Mouse (Mus musculus) thymus, postnatal 4 days (tissue): ENCODE measurements at regions not wholly inside any gene's neighbourhood (a gene's known extent, or its start where the extent isn't known, plus 50 kb on each side); places are given as distances from the start of the nearest gene placed in this dataset.

Source experiments
- DNase-seq: peaks from one replicate; pipeline ENCODE4 v3.0.0; 2021

DNA sequence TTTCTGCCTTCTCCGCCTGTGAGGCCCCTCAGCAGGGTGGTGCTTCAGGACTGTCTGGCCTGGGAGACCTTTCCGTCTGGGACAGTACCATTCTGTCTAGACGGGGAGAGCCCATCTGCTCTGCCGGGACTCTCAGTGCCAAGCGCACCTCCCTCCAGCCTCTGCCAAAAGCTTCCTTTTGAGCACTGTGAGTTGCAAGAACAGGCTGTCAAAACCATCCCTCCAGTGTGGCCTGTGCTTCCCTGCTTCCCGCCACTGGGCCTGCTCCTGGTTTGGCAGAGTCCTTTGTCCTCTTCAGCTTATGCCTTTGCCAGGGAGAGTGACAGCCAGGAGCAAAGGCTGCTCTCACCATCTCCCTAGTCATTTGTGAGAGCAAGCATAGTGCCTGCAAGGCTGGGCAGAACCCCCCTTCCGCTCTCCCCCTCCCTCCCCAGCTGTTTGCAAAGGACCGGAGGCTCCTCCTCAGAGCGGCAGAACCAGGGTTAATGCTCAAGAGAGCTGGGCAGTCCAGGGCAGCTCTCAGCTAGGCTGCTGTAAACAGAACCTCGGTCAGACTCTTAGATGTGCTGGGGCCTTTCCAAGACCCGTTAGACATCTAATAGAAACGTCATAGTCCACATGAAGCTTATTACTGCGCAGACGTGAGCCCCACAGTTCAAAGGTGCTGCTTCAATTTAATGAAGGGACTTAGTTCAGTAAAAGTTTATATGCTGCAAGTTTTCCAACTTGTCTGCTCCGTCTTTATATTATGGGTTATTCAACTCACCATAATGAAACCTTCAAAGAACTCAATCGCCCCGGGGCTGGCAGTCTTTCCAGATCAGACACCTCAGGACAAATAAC, 247.2 kb downstream of the Irs2 start:
- no peak for DNase-seq

DNA sequence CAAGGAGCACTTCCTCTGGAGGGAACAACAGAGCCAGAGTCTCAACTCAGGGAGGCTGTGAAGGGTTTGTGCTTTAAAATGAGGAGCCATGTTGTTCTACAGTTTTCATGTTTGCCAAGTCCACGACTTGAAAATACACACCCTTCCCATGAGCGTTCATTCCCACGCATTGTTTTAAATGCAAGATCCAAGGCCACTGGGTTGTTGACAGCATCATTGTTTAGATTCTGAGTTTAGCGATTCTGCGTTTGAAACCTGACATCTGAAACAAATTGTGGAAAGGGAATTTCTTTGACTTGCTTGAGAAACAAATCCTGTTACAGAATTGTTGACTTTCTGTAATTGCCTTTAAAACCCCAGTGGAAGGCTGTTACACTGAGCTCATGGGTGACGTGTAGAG, 248.0 kb downstream of the Irs2 start:
- no peak for DNase-seq

DNA sequence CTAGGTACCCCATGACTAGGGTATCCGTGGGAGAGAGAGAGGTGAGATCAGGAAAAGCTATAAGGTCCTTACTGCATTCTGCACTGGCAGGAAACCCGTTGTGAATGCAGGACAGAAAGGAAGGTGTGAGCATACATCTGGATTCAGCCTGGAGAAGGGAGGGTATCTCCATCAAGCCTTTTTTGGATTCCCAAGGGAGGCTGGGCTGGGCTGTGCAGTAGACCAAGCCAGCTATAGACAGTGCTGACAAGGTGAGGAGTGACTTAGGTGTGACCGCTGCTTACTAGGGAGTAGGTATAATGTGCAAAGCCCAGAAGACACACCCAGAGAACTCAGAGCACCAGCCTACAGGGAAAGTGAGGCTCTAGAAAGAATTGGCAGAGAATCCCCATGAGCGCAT, 250.1 kb downstream of the Irs2 start:
- DNase-seq, result no peak

DNA sequence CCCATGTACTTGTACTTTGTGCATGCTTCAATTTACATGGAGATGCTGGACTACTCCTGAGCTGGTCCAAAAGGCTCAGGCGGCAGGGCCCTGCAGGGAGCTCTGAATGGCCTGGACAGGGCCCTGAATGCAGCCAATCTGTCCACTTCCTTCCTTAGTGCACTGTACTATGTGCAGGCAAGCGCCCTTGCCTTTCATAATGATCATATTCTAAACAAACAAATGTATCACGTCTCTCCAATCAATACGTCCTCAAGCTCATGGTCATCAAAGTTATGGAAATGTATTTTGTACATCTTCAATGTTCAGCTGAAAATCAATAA, 253.3 kb downstream of the Irs2 start:
- DNase-seq, result no peak

DNA sequence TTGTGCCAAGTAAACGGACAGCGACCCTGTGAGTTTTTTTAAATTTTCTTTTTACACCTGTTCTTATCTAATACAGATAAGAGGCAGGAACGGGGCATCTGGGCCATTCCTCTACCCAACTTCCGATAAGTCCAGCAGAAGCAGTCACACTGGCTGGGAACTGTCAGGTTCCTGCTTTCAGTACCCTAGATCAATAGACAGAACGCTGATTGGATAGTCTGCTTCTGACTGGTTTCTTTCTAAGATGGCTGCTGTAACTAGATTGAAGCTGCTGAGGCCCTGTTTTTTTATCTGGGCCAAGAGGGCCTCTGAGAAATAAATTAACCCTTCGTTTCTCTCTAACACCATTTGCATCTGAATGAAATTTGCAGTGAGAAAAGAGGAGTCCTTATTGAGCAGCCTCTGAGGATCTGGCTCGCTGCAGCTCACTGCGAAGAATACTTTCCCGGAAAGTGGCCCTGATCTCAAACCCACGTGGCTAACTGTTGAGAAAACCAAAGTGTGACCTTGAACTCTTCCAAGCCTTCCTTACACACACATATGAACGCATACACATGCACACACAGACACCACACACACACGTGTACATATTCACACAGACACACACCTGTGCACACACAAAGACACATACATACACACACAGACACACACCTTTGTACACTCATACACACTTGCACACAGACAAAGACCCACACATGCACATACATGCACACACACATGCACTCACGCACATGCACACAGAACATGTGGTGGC, 253.8 kb downstream of the Irs2 start:
- DNase-seq, result no peak

DNA sequence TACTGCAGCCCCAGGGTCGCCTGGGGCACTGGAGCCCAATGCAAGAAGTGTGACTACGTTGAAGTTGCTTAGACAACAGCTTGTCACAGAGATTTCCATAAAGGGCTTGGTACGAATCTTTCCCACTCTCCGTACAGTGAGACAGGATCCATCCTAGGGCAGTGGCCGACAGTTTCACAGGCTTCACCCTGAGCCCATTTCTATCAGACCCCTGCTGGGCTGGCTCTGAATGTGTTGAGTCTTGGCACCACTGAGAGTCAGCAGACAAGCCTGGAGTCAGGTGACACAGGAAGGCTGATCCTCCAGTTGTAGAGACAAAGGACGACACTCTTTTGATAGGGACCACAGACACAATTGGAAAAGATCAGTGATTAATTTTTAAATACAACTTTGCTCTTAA, 255.2 kb downstream of the Irs2 start:
- no peak for DNase-seq

DNA sequence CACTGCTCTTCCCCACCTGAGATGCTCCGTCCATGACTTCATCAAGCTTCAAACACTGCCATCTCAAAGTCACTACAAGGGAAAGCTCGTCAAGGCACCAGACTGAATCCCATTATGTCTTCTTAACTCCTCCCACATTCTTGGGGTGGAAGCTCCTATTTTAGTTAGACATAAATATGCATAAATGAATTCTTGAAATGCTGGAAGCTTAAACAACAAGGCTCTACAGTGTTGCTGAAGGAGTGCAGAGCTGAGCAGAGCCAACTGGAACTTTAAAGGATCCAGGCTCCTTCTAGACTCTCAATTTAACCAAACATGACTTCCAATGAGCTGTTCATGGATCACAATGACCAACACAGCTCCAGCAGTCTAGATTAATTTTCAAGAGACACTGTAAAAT, 261.1 kb downstream of the Irs2 start:
- DNase-seq, result no peak

DNA sequence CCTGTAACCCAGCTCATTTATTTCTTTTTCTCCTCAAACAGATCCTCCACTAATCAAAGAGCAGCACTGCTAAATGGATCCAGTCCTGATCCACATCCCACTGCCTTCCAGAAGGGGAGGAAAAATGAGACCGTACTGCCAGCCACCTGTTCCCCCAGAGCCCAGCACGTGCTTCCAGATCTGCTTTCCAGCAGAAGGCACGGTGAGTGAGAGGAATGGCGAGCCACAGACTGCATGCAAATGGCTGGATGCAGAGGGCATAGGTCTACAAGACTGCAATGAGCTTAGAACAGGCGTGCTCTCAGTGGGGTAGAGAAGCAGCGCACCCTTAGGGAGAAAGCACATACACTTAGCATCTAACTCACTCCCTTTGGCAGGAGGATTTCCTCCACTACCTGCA, 265.0 kb downstream of the Irs2 start:
- no peak for DNase-seq

DNA sequence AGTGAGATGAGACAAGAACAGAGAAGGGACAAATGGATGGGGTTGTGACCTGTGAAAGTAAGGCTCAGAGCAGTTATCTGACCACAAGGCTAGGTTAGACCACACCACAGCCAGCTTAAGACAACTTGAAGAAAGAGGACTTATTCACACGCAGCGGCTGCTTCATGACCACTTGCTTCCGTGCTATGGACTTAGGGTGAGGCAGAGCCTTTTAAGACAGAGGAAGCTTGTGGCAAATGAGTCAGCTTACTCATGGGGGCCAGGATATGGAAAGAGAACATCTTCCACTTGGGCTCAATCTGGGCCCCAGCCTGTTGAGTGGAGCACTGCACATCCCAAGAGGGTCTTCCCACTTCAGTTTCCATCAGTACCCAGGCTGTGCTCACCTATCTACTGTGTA, 267.4 kb downstream of the Irs2 start:
- DNase-seq, result no peak

DNA sequence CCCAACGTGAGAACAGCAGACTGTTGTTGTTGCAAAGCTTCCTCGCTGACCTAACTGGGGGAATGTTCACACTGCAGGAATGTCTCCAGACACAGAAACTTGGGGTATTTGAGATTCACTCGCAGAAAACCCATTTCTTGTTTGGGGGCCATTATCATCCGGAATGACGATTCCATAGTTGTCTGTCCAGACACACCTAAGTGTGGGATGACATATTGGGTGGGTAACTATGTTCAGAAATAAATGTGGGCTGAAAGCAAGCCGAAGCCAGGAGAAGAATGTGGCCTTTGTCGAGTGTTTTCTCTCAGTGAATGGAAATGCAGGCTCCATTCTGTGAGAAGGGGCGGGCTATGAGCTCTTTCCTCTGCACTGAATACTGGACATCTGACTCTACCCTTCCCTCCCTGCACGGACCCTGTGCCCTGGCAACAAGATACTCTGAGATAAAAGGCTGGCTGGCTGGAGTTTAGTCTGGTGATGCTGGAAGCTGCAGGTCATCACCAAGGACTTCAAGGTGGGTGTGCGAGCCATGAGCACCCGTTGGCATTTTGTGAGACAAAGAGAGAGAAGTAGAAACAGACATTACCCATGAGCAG, 269.7 kb downstream of the Irs2 start:
- no peak for DNase-seq

DNA sequence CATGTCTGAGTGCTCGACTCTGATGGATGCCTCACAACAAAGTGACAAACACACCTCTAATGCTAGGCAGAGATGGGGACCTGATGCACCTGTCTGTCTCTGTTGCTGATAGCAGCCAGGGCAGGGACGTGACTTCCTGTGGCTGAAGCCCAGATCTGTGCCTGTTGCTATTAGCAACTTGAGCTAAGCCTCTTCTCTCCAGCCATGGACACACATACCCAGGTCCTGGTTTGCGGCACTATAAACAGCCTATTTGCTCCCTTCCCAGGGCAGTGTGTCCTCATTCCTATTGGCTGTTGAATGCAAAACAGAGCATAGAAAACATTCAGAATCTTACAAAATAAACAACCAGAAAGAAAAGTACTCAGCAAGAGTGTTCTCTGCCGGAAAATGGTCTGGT, 273.5 kb downstream of the Irs2 start:
- DNase-seq, result no peak

DNA sequence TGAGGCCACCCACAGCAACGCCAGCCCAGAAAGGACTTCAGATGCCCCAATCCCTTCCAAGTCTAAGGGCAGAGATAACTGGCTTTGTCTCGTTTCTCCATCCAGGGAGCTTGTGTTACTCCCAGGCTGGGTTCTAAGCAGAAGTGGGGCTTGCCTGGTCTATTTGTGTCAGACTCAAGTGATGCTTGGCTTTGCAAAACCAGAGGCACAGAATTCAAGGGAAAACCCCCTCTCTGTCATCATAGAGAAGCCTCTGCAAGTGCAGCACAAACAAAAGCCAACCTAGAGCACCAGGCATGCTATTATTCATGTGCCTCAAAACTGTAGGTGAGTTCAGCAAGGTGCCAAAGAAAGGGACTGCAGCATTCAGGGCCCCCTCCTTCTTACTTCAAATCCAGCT, 284.9 kb downstream of the Irs2 start:
- no peak for DNase-seq

DNA sequence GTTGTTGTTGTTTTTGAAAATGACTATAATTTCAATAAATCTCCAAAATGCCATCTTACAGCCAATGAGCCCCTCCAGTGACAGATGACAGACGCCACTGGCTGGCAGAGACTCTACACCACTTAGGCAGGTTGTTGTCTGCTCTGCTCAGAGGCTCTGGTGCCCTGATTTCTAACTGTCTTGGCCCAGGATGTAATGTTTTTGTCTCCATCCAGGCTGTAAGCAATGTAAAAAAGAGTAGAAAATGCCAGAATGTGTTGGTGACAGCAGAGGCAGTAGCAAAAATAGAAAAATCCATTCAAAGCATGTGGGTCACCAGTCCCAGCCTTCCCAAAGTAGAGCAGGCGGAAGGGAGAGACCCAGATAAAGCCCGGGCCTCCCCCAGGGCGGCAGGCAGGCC, 285.5 kb downstream of the Irs2 start:
- no peak for DNase-seq

DNA sequence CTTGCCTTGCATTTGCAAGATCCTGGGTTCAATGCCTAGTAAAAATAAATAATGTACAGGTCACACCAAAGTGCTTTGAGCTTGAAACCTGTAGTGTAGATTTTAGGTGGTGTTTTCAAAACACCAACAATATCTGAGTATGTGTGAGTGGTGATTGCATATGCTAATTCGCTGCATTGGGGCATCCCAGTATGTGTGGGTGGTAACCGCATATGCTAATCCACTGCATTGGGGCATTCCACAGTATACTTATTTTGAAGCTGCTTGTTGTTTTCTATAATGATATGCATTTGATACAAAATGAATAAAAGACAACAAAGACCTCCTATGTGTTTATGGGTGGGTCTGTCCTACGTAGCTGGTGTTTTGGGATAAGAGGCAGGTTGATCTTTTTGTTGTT, 285.9 kb downstream of the Irs2 start:
- DNase-seq, result no peak

DNA sequence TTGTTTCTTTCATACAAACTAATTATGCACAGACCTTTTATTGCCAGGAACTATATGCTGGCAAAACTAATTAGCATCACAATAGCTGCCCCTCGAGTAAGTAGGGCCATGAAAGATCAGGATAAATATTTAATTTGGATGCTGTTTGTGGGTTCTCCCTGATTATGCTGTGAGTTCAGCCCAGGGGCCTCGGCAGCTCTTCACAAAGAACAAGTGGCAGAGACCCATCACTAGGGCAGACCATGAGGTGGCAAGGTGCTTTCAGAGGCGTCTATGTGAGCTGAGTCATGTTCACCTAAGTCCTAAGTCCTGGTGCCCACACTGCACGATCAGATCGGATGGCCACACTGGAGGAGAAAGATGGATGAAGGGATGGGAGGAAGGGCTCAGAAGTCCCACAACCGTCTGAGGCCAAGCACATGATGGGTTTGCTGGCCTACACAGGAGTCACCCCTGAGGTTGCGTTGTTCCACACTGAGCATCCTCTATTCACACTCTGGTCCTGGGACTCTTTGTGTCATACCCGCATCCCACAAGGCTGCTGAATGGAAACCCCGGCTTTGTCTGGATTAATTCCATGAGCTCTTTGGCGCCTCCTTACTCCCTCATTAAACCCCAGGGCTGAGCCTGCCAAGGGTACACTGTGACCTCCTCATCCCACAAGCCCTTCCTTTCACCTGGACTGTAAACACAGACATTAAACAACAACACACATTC, 287.0 kb downstream of the Irs2 start:
- DNase-seq, result no peak

DNA sequence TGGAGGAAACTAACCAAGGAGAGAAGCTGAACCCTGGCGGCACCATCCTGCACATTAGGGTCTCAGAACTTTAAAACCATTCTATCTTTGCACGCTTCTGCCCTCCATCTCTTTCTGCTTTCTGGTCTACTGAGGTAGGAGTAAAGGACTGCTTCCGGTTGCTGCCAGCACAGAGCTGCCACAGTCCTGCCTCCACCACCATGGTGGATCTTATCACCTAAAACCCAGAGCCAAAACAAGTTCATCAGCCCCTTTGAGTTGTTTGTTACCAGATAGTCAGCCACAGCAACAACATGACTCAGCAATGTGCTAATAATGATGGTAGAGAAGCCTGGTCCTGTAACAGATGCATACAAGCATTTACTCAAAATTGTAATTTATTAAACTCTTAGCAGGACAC, 287.9 kb downstream of the Irs2 start:
- DNase-seq, result no peak

DNA sequence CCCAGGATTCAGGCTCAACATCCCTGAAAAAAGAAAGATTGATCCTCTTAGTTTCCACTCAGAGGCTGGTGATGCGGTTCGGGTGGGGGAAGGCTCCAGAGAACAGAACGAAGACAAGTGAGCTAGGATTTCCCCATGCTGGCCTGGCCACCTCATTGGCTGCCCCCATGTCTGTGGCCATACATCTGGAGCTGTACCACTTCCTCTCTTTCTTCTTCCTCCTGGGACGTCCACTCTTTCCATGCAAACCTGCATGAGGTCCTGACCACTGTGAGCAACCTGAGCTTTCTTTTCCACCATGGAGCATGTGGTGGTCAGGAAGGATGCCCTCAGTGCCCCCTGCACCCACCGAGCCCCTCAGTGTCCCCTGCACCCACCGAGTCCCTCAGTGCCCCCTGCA, 288.8 kb downstream of the Irs2 start:
- no peak for DNase-seq

DNA sequence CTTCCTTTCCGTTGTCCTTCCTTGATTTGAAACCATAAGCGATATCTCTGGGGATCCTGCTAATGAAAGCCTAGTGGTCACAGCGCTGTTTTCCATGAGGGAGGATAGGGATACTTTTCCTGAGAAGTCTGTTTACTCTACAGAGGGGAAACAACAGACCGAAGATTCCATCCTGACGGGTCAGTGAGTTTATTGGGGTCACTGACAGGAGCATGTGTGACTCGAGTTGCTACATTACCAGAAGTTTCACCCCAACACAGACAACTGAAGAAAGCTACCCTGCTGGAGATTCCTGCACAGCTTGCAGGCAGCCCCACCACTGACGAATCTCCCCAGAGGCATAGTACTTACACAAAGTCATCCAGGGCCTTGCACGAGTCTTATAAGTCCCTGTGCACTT, 291.0 kb downstream of the Irs2 start:
- no peak for DNase-seq

DNA sequence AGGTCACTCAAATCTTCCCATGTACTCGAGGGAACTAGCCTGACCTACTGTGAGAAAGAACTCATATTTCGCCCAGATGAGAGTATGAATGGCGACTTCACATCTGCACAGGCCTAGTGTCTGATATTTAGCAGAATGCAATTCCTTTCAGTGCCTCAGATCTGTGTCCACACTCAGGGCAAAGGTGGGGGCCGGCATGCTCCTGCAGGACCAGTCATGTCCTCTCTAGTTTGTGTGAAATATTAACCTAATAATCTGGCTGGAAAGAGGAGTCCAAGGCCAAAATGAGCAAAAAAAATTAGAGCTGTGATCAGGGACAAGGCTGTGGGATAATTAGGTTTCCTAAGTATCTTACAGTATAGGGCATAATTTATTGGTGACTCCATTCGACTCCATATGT, 292.1 kb downstream of the Irs2 start:
- DNase-seq, result no peak

DNA sequence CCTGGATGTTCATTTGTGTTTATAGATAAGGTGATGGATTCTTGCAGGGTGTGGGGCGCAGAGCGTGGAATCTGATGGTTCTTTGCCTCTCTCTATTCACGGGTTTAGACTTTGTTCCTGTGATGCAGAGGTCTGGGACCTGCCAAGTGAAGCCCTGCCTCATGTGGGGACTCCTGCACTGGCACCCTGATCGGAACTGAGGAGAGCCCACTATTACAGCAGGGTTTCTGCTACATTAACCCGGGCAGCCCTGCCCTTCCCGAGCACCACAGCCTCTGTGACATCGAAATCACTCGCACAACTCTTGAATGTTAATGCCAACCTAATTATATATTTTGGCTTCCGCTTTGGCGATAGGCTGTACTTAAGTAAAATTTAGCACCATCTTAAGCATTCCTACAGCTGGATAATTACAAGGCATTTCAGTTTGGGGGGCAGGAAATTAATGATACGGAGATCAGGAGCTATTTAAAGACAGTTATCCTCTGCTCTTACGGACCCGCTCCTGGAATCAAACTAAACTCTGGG, 294.7 kb downstream of the Irs2 start:
- DNase-seq, result no peak

DNA sequence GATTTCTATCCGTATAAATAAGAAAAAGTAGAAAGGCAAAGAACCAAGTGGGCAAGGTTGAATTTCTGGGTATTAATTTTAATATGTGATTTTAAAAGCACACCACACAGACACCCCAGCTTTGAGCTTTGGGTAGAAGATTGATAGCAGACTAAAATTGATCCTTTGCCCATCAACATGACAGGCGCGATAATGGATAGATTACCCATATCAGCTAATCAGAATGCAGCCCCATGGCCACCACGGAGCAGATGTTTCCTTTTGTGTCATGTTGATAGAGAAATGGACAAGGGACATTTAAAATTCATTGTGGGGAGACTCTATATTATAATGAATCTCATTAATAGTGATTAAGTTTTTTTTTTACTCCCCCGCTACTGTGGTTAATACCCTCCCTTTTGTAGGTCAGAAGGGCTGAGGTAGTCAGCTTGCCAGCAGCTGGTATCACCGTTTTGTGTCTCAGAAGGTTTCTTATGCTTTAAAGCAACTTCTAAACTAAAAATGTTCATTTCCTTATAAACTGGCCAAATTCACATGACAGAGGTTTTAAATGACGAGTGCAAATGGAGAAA, 296.1 kb downstream of the Irs2 start:
- DNase-seq, result no peak

DNA sequence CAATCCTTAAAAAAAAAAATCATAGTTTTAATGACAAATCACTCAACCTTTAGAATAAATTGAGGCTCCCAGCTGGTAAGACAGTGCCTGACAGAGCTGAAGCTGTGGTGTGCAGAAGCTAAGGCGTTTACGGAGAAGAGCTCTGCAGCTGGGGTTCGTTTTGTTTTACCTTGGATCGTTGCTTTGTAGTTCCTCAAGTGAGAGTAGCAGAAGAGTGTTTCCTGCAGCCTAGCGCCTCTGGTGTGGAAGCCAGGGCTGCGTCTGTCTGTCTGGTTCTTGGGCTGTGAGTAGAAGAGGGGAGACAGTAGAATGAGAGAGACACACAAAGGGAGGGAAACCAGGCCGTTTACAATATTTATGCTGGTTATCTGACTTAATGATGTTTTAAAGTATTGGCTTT, 296.8 kb downstream of the Irs2 start:
- no peak for DNase-seq

DNA sequence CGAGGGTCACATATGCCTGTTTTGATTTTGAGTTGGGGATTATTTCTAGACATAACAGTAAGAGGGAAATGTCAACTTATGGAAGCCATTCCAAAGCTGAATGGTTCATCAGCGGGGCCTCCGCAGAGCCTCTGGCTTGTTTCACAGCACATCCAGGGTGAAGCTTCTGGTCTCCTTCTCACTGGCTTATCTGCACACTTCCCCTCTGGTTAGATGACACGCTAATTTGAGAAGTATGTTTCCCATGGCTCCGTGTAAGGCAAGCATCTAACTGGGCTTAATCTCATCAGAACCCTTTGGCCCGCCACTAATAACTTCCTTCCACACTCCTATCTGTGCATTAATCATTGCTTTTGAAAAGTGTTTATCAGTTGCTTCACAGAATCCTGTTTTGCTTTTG, 299.7 kb downstream of the Irs2 start:
- no peak for DNase-seq
